8 mouse cellular contexts compared by ENCODE assay signal in the genomic region with DNA sequence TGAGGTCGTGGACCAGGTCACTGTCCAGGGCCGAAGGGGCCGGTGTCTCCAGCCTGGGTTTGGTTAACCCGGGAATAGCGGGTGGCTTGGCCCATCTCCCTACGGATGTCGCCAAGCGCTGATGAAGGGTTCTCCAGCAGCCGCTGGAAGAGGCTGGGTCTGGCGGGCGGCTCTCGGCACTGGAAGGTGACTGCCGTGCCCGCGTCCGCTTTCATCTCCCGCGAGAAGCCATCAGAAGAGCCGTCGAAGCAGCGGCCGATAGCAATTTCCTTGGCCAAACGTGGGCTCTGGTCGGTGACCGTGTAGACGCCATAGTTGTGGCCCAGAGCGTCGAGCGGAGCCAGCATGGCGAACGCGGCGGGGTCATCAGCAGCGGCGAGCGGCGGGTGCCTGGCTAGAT. TPM values are rescaled to one million over a fixed set of nuclear protein-coding genes. Genes with fewer than 3 reads are reported as not detected.
A peak's percentile ranks its signal among the peaks of the same experiment; 100 is the strongest.
DNase-seq lines count a peak whose midpoint lies in the region; ATAC-seq lines count a peak whose summit lies in the region.
"Had no signal": no experiment of that assay in that cellular context is flagged by ENCODE, and none has a peak within 500 bp of the region (broad histone marks: within the 10 kb centered on the region; RNA-seq: fewer than 3 reads in every experiment).

No protein-coding gene starts in this region.

- peak overlapping the region; percentile 58 for H3K4me2 ChIP-seq in lung, embryonic 15.5 days
- peak overlapping the region; percentile 56 for H3K4me2 ChIP-seq in forebrain, embryonic 13.5 days
- H3K4me2 ChIP-seq in limb, embryonic 13.5 days (replicated peaks): peak overlapping the region; percentile 63
- H3K4me2 ChIP-seq in stomach, embryonic 16.5 days (ENCODE audit: low read depth, low read length): peak overlapping the region; percentile 66; the same call in 1 of the 2 replicates

- WGBS in lung, embryonic 15.5 days: 10% methylated on average over 37 of the region's 37 CpGs
- WGBS in forebrain, embryonic 13.5 days: 15% methylated on average over 37 of the region's 37 CpGs
- 10% methylated on average over 37 of the region's 37 CpGs for WGBS in limb, embryonic 13.5 days
- WGBS in stomach, embryonic 16.5 days: 13% methylated on average over 37 of the region's 37 CpGs

- no peaks in the 10 kb centered on the region for H3K36me3 ChIP-seq in lung, embryonic 15.5 days
- H3K36me3 ChIP-seq in forebrain, embryonic 13.5 days (ENCODE audit: poor library complexity, severe bottlenecking): no peaks in the 10 kb centered on the region
- no peaks in the 10 kb centered on the region for H3K36me3 ChIP-seq in limb, embryonic 13.5 days
- H3K36me3 ChIP-seq in stomach, embryonic 16.5 days (ENCODE audit: control insufficient read depth, insufficient read depth, low read length): no peaks in the 10 kb centered on the region

- H3K9me3 ChIP-seq in lung, embryonic 15.5 days: no peaks in the 10 kb centered on the region
- H3K9me3 ChIP-seq in forebrain, embryonic 13.5 days (replicated peaks): no peaks in the 10 kb centered on the region
- no peaks in the 10 kb centered on the region for H3K9me3 ChIP-seq in limb, embryonic 13.5 days
- H3K9me3 ChIP-seq in stomach, embryonic 16.5 days (replicated peaks; ENCODE audit: control insufficient read depth, low read length): no peaks in the 10 kb centered on the region

- H3K27me3 ChIP-seq in lung, embryonic 15.5 days: peaks cover 81% of the 10 kb centered on the region
- H3K27me3 ChIP-seq in forebrain, embryonic 13.5 days: peaks cover 91% of the 10 kb centered on the region
- H3K27me3 ChIP-seq in limb, embryonic 13.5 days: peaks cover 99% of the 10 kb centered on the region
- H3K27me3 ChIP-seq in stomach, embryonic 16.5 days (ENCODE audit: control insufficient read depth, insufficient read depth, low read length): peaks cover 69% of the 10 kb centered on the region

- peak overlapping the region; percentile 36 for H3K4me3 ChIP-seq in lung, embryonic 15.5 days
- peak overlapping the region; percentile 41 for H3K4me3 ChIP-seq in forebrain, embryonic 13.5 days
- peak overlapping the region; percentile 47 for H3K4me3 ChIP-seq in limb, embryonic 13.5 days
- peak overlapping the region; percentile 48 for H3K4me3 ChIP-seq in stomach, embryonic 16.5 days (replicated peaks; ENCODE audit: low read length)

- ATAC-seq in lung, embryonic 15.5 days (ENCODE audit: borderline replicate concordance, extremely low read depth, low FRiP score, low TSS enrichment): no peak
- ATAC-seq in forebrain, embryonic 13.5 days: no peak
- ATAC-seq in limb, embryonic 13.5 days (ENCODE audit: low FRiP score, low read depth): no peak
- no peak for ATAC-seq in stomach, embryonic 16.5 days (ENCODE audit: insufficient read depth, low FRiP score)
- ATAC-seq in cerebellum, adult (ENCODE audit: insufficient number of reproducible peaks, low FRiP score, low TSS enrichment): no peak

- H3K9ac ChIP-seq in lung, embryonic 15.5 days: no peak overlapping the region
- H3K9ac ChIP-seq in forebrain, embryonic 13.5 days: no peak overlapping the region
- H3K9ac ChIP-seq in limb, embryonic 13.5 days: peak overlapping the region; percentile 50; the same call in 1 of the 2 replicates
- H3K9ac ChIP-seq in stomach, embryonic 16.5 days (ENCODE audit: low read length): no peak overlapping the region

- DNase-seq in lung, postnatal 36 days: no peak
- no peak for DNase-seq in adrenal gland, postnatal 10 days

- no peak overlapping the region for H3K27ac ChIP-seq in lung, embryonic 15.5 days
- H3K27ac ChIP-seq in forebrain, embryonic 13.5 days: no peak overlapping the region
- no peak overlapping the region for H3K27ac ChIP-seq in limb, embryonic 13.5 days
- H3K27ac ChIP-seq in stomach, embryonic 16.5 days (ENCODE audit: low read length): no peak overlapping the region

- H3K4me1 ChIP-seq in lung, embryonic 15.5 days: peaks cover 16% of the 10 kb centered on the region
- peaks cover 21% of the 10 kb centered on the region for H3K4me1 ChIP-seq in forebrain, embryonic 13.5 days
- H3K4me1 ChIP-seq in limb, embryonic 13.5 days: peaks cover 11% of the 10 kb centered on the region
- peaks cover 5% of the 10 kb centered on the region; the same call in 1 of the 2 replicates for H3K4me1 ChIP-seq in stomach, embryonic 16.5 days (ENCODE audit: control insufficient read depth, insufficient read depth, low read length)

RNA-seq across cellular contexts. Expression of a gene that starts 6.6 kb away (rescaled TPM):
- 0.59 and 0.61 TPM in 2 replicates for polyA plus RNA-seq in lung, embryonic 15.5 days (2015; fragmentation: Nextera tagmentation; extraction: Ambion mirVana)
- 1.1 and 1.3 TPM in 2 replicates for polyA plus RNA-seq in forebrain, embryonic 13.5 days (2015; fragmentation: Nextera tagmentation; extraction: Ambion mirVana)
- polyA plus RNA-seq in limb, embryonic 13.5 days (2015; fragmentation: Nextera tagmentation; extraction: Ambion mirVana): 1.2 and 1.6 TPM in 2 replicates
- polyA plus RNA-seq in stomach, embryonic 16.5 days (2015; fragmentation: Nextera tagmentation; extraction: Ambion mirVana): 0.37 and 0.59 TPM in 2 replicates
- total RNA-seq in adrenal gland, postnatal 10 days (2021): 1 to 10 TPM in 1 of 2 experiments, under 1 TPM in 1; 0.64 to 1.5 TPM
- total RNA-seq: liver, adult 2 months had no signal

RNA-seq across cellular contexts. Expression of a gene that starts 21.1 kb away (rescaled TPM):
- polyA plus RNA-seq in lung, embryonic 15.5 days (2015; fragmentation: Nextera tagmentation; extraction: Ambion mirVana): 2.9 and 3.7 TPM in 2 replicates
- 2.5 and 3.4 TPM in 2 replicates for polyA plus RNA-seq in forebrain, embryonic 13.5 days (2015; fragmentation: Nextera tagmentation; extraction: Ambion mirVana)
- 4.3 TPM in 2 replicates for polyA plus RNA-seq in limb, embryonic 13.5 days (2015; fragmentation: Nextera tagmentation; extraction: Ambion mirVana)
- 2.1 and 2.3 TPM in 2 replicates for polyA plus RNA-seq in stomach, embryonic 16.5 days (2015; fragmentation: Nextera tagmentation; extraction: Ambion mirVana)
- total RNA-seq in adrenal gland, postnatal 10 days (2021): under 1 TPM; 0.79 to 0.84 TPM
- total RNA-seq: liver, adult 2 months had no signal

RNA-seq across cellular contexts. Expression of a gene that starts 21.5 kb away (rescaled TPM):
- 162 and 177 TPM in 2 replicates for polyA plus RNA-seq in lung, embryonic 15.5 days (2015; fragmentation: Nextera tagmentation; extraction: Ambion mirVana)
- polyA plus RNA-seq in forebrain, embryonic 13.5 days (2015; fragmentation: Nextera tagmentation; extraction: Ambion mirVana): 172 and 183 TPM in 2 replicates
- polyA plus RNA-seq in limb, embryonic 13.5 days (2015; fragmentation: Nextera tagmentation; extraction: Ambion mirVana): 173 and 181 TPM in 2 replicates
- 170 and 193 TPM in 2 replicates for polyA plus RNA-seq in stomach, embryonic 16.5 days (2015; fragmentation: Nextera tagmentation; extraction: Ambion mirVana)
- 100 to 1,000 TPM; 237 to 261 TPM for total RNA-seq in adrenal gland, postnatal 10 days (2021)

RNA-seq across cellular contexts. Expression of a gene that starts 21.7 kb away (rescaled TPM):
- 4.0 and 5.5 TPM in 2 replicates for polyA plus RNA-seq in lung, embryonic 15.5 days (2015; fragmentation: Nextera tagmentation; extraction: Ambion mirVana)
- 7.2 and 7.9 TPM in 2 replicates for polyA plus RNA-seq in forebrain, embryonic 13.5 days (2015; fragmentation: Nextera tagmentation; extraction: Ambion mirVana)
- polyA plus RNA-seq in limb, embryonic 13.5 days (2015; fragmentation: Nextera tagmentation; extraction: Ambion mirVana): 4.2 and 6.6 TPM in 2 replicates
- 3.0 and 3.2 TPM in 2 replicates for polyA plus RNA-seq in stomach, embryonic 16.5 days (2015; fragmentation: Nextera tagmentation; extraction: Ambion mirVana)
- total RNA-seq in adrenal gland, postnatal 10 days (2021): 1 to 10 TPM; 5.5 TPM

RNA-seq across cellular contexts. Expression of a gene that starts 48.5 kb away (rescaled TPM):
- 10.1 and 11.4 TPM in 2 replicates for polyA plus RNA-seq in lung, embryonic 15.5 days (2015; fragmentation: Nextera tagmentation; extraction: Ambion mirVana)
- polyA plus RNA-seq in forebrain, embryonic 13.5 days (2015; fragmentation: Nextera tagmentation; extraction: Ambion mirVana): 63.5 and 67.7 TPM in 2 replicates
- 8.5 and 8.7 TPM in 2 replicates for polyA plus RNA-seq in limb, embryonic 13.5 days (2015; fragmentation: Nextera tagmentation; extraction: Ambion mirVana)
- 3.1 and 4.6 TPM in 2 replicates for polyA plus RNA-seq in stomach, embryonic 16.5 days (2015; fragmentation: Nextera tagmentation; extraction: Ambion mirVana)
- 1 to 10 TPM; 1.2 to 1.7 TPM for total RNA-seq in adrenal gland, postnatal 10 days (2021)
